Mouse (Mus musculus) heart, embryonic 15.5 days (tissue): ENCODE results near the gene Chst10. TPM values are rescaled to one million over a fixed set of nuclear protein-coding genes. Genes with fewer than 3 reads are reported as not detected.

Source experiments
- ATAC-seq: fragments of 200-750 bp; cut with Nextera tagmentation; replicated peaks from 2 replicates; pipeline ENCODE4 v1.8.0; 2017; ENCODE audit warnings: low read depth, moderate TSS enrichment; ENCODE audit not compliant: insufficient number of reproducible peaks, insufficient read depth, low FRiP score
- H3K27ac ChIP-seq: fragments of 300-500 bp; sonication (generic); 2 replicates; pipeline ENCODE4 v1.5.1; 2015; ENCODE audit warnings: mild to moderate bottlenecking, inconsistent platforms
- H3K27me3 ChIP-seq: fragments of 300-500 bp; sonication (generic); 2 replicates; pipeline ENCODE4 v1.6.1; 2015; ENCODE audit warnings: inconsistent platforms
- H3K36me3 ChIP-seq: fragments of 300-500 bp; sonication (generic); 2 replicates; pipeline ENCODE4 v1.6.1; 2015; ENCODE audit warnings: mild to moderate bottlenecking, inconsistent platforms
- H3K4me1 ChIP-seq: fragments of 300-500 bp; sonication (generic); replicated peaks from 2 replicates; pipeline ENCODE4 v1.6.1; 2015; ENCODE audit warnings: inconsistent platforms
- H3K4me2 ChIP-seq: fragments of 300-500 bp; sonication (generic); 2 replicates; pipeline ENCODE4 v1.6.1; 2015; ENCODE audit warnings: inconsistent platforms, mild to moderate bottlenecking, moderate library complexity
- H3K4me3 ChIP-seq: fragments of 300-500 bp; sonication (generic); 2 replicates; pipeline ENCODE4 v1.5.1; 2015; ENCODE audit warnings: mild to moderate bottlenecking, inconsistent platforms
- H3K9ac ChIP-seq: fragments of 300-500 bp; sonication (generic); 2 replicates; pipeline ENCODE4 v1.6.1; 2015; ENCODE audit warnings: mild to moderate bottlenecking, inconsistent platforms
- H3K9me3 ChIP-seq: fragments of 300-500 bp; sonication (generic); replicated peaks from 2 replicates; pipeline ENCODE4 v1.6.1; 2016; ENCODE audit warnings: inconsistent platforms
- WGBS: fragments of 180-500 bp; shearing (Covaris S2); methylation state at CpG from one replicate; pipeline ENCODE4 v1.1.7; 2015; ENCODE audit warnings: mixed read lengths; 5-methylcytosine and 5-hydroxymethylcytosine counted together
- polyA plus RNA-seq: library from polyadenylated mRNA; unstranded; fragments of >200 nt; fragmentation: Nextera tagmentation; extraction: Ambion mirVana; gene quantifications from 2 replicates; pipeline ENCODE4 v1.2.1, GENCODE M21; 2015

Chst10 gene
- polyA plus RNA-seq, 1 experiment from 2014 or later, result 1.6 TPM

DNA sequence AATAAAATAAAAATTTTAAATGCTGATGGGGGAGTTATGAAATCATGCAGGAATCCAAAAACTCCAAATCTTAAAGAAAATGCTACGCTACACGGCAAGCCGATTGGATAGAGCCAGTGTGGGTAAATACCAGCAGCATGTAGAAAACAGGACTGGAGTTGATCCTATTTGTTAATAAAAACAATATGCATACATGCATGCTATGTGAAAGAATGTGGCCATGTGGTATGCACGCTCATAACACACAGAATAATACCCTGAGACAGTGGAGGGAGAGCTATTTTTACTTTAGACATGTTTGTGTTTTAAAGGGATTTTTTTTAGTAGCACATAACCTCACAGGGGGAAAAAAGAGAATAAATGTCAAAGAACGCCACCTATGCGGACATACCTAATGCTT lies 9.2 kb downstream of the Chst10 start:
- WGBS, result 88% methylated on average over 6 of the region's 6 CpGs
- no peak for ATAC-seq
- H3K4me2 ChIP-seq, result no peak overlapping the region
- H3K36me3 ChIP-seq, result no peaks in the 10 kb centered on the region
- no peaks in the 10 kb centered on the region for H3K27me3 ChIP-seq
- no peak overlapping the region for H3K4me3 ChIP-seq
- H3K9ac ChIP-seq, result no peak overlapping the region
- H3K4me1 ChIP-seq, result 0 out of 2 replicates have a peak, but pooled peaks cover 2% of the 10 kb centered on the region
- H3K27ac ChIP-seq, result no peak overlapping the region
- no peaks in the 10 kb centered on the region for H3K9me3 ChIP-seq

DNA sequence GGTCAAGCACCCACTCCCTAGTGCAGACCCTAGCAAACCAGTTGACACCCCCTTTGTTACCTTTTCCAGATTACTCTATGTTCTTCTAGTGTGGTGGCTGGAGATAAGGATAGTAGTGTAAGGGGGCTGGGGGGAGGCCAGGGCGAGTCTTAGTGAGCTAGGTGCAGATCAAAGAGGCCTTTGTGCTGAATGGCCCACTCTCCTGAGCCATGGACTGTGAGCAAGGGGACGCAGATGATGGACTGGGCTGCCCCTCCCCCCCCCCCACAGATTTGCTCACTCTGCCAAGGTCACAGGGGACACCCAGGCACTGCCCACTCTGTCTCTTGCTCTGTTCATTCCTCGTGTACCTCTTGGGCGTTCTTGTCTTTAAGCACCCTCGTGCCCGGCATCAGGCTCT lies 10.9 kb downstream of the Chst10 start:
- 26% methylated on average over 6 of the region's 6 CpGs for WGBS

DNA sequence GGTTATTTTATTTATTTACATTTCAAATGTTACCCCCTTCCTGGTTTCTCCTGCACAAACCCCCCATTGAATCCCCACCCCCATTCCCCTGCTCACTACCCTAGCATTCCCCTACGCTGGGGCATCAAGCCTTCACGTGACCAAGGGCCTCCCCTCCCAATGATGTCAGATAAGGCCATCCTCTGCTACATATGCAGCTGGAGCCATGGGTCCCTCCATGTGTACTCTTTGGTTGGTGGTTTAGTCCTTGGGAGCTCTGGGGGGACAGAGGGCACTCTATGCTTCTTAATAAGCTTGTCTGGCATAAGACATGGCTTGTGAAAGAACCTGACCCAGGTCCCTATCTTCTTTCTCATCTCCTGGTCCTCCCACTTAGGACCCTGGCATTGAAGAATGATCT lies 11.4 kb downstream of the Chst10 start:
- Histone ChIP-seq H3K27me3 (no peaks in the 10 kb centered on the region), H3K36me3 (no peaks in the 10 kb centered on the region), H3K4me3 (no peak overlapping the region), H3K4me2 (no peak overlapping the region), H3K9ac (no peak overlapping the region), H3K27ac (no peak overlapping the region), H3K4me1 (0 out of 2 replicates have a peak, but pooled peaks cover 2% of the 10 kb centered on the region), H3K9me3 (no peaks in the 10 kb centered on the region)
- ATAC-seq, result no peak
- 68% methylated on average over 2 of the region's 2 CpGs for WGBS

More for the DNA sequence above, 10.9 kb downstream of the Chst10 start:
- H3K36me3 ChIP-seq, result no peaks in the 10 kb centered on the region
- H3K9ac ChIP-seq, result no peak overlapping the region
- no peaks in the 10 kb centered on the region for H3K9me3 ChIP-seq
- H3K27ac ChIP-seq, result no peak overlapping the region
- peak; percentile 12; the same call in 1 of the 2 replicates for ATAC-seq
- no peaks in the 10 kb centered on the region for H3K27me3 ChIP-seq
- no peak overlapping the region for H3K4me3 ChIP-seq
- 0 out of 2 replicates have a peak, but pooled peaks cover 2% of the 10 kb centered on the region for H3K4me1 ChIP-seq
- no peak overlapping the region for H3K4me2 ChIP-seq

DNA sequence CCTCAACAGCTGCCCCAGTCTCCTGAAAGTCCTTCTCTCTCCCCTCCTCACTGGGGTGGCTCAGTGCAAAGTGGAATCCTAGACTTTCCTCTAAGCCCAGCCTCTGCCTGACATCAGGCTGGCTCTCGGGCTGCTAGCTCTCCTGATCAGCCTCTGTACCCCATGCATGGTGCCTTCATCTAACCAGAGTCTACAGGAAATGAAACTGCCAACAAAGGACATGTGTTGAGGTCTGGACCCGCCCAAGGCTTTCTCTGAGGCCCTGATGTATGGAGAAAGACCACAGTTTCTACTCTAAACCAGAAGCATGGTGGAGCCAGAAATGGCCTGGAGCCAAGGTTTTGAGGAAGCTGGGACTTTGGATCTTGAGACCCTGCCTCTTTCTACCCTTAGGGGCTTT lies 12.0 kb downstream of the Chst10 start:
- 53% methylated on average over 2 of the region's 2 CpGs for WGBS
- H3K36me3 ChIP-seq, result no peaks in the 10 kb centered on the region
- H3K4me2 ChIP-seq, result no peak overlapping the region
- no peak for ATAC-seq
- H3K4me1 ChIP-seq, result 0 out of 2 replicates have a peak, but pooled peaks cover 2% of the 10 kb centered on the region
- H3K4me3 ChIP-seq, result no peak overlapping the region
- H3K27ac ChIP-seq, result no peak overlapping the region
- no peak overlapping the region for H3K9ac ChIP-seq
- no peaks in the 10 kb centered on the region for H3K9me3 ChIP-seq
- no peaks in the 10 kb centered on the region for H3K27me3 ChIP-seq

DNA sequence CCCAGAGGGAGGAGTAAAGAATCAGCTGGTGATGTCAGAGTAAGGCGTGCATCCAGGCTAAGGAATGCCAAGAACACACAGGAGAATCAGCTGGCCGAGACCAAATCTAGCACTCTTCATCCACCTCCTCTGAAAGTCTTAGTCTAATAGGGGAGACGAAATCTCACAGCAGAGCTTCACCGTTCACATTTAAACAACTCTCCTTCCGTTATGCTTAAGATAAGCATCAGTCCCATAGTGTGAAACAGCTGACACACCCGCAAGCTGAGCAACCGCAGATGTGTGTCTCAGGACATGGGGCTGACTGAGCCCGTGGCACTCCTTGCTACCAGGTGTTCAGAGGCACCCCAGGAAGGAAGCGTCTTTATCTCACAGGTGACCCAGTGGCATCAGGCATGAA lies 14.2 kb downstream of the Chst10 start:
- 71% methylated on average over 9 of the region's 9 CpGs for WGBS
- no peaks in the 10 kb centered on the region for H3K9me3 ChIP-seq
- no peak for ATAC-seq
- H3K36me3 ChIP-seq, result no peaks in the 10 kb centered on the region
- no peak overlapping the region for H3K4me2 ChIP-seq
- no peak overlapping the region for H3K9ac ChIP-seq
- no peaks in the 10 kb centered on the region for H3K27me3 ChIP-seq
- H3K27ac ChIP-seq, result no peak overlapping the region
- 0 out of 2 replicates have a peak, but pooled peaks cover 2% of the 10 kb centered on the region for H3K4me1 ChIP-seq
- no peak overlapping the region for H3K4me3 ChIP-seq

DNA sequence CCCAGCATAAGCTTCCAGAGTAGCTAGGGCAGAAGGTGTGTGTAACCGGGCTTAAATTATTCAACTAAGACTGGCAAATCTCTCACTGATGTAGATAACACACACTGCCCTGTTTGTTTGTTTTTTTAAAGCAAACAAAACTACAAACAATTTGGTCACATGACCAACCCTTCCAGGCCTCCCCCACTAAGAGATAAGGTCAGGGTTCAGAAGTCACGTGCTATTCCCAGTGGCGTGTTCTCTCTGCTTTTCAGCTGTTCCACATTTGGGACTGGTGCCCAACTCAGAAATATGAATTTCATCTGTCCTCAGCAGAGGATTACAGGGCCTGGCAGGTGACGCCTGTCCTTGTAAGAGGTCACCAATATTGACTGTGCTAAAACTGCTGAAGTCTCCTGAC lies 15.2 kb downstream of the Chst10 start:
- WGBS, result 72% methylated on average over 4 of the region's 4 CpGs
- Histone ChIP-seq H3K27ac (no peak overlapping the region), H3K27me3 (no peaks in the 10 kb centered on the region), H3K4me2 (no peak overlapping the region), H3K9me3 (no peaks in the 10 kb centered on the region), H3K9ac (no peak overlapping the region), H3K36me3 (no peaks in the 10 kb centered on the region), H3K4me3 (no peak overlapping the region), H3K4me1 (0 out of 2 replicates have a peak, but pooled peaks cover 2% of the 10 kb centered on the region)
- no peak; the same call in 1 of the 2 replicates for ATAC-seq

DNA sequence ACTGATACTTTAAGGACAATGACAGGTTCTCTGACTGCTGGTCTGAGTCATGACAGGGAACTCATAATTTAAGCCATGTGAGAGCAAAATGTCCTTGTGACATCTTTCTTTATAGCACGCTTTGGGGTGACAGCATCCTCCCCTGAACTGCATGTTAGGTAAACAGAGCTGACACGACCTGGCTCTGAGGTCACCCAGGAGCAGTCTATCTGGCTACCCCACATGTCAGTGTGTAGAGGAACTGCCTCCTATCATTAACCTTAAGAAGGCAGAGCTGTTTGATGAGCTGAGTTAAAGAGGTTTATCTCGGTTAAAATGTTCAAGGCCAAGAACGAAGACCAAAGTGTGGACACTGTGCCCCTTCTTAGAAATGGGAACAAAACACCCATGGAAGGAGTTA lies 16.6 kb downstream of the Chst10 start:
- no peak for ATAC-seq
- WGBS, result 64% methylated on average over 4 of the region's 4 CpGs
- no peak overlapping the region for H3K4me2 ChIP-seq
- no peak overlapping the region for H3K27ac ChIP-seq
- H3K9me3 ChIP-seq, result no peaks in the 10 kb centered on the region
- H3K36me3 ChIP-seq, result no peaks in the 10 kb centered on the region
- no peak overlapping the region for H3K4me3 ChIP-seq
- H3K9ac ChIP-seq, result no peak overlapping the region
- H3K27me3 ChIP-seq, result no peaks in the 10 kb centered on the region
- no peaks in the 10 kb centered on the region for H3K4me1 ChIP-seq

DNA sequence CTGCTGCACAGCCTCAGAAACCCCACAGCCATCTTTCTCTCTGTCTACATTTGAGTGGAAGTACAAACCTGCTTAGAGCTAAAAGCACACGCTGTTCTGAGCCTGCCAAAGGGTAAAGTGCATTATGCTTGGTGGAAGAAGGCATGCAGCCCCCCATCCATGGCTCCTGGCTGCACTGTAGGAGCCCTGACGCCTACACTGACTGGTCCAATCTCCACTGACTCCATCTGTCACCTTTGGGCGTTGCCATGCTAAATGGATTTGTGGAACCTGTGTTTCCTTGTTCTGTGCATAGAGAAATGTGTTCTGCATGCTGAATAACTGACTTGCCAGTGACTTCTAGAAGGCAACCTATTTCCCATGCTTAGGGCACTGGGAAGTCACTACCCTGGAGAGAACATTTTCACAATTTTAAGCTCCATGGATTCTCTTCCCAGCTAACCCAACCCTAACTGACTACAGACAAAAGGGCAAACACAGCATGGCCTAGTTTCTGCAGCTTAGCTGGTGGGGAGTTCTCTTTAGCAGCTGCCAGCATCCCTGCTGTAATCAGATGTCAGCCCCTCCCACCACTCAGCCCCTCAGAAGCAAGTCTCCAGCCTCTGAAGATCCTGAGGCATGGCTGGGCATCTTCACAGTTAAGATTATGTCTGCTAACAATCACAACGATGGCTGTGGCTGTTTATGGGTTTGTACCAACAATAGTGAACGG lies 21.1 kb downstream of the Chst10 start:
- no peak overlapping the region for H3K4me3 ChIP-seq
- no peaks in the 10 kb centered on the region for H3K4me1 ChIP-seq
- H3K27ac ChIP-seq, result no peak overlapping the region
- no peaks in the 10 kb centered on the region for H3K36me3 ChIP-seq
- H3K9me3 ChIP-seq, result no peaks in the 10 kb centered on the region
- H3K9ac ChIP-seq, result no peak overlapping the region
- no peaks in the 10 kb centered on the region for H3K27me3 ChIP-seq
- no peak overlapping the region for H3K4me2 ChIP-seq
- 44% methylated on average over 5 of the region's 5 CpGs for WGBS
- no peak for ATAC-seq

DNA sequence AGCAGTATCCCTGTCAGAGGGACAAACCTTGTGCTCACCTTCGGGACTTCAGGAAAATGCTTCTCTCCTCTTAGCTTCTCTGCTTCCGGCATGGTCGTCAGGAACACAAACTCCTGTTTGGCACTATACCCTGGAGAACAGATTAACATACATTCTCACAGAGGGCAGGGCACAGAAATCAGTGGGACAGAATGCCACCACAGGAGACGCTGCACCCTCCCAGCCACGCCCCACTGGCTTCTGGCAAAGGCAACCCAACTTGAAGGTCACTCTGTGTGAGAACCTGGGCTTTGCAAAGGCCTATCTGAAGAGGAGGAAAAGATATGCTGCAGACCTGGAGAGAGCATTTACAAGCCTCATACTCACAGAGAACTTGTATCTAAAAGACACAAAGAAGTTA lies 24.1 kb downstream of the Chst10 start:
- H3K4me1 ChIP-seq, result no peaks in the 10 kb centered on the region
- no peak overlapping the region for H3K4me2 ChIP-seq
- H3K9ac ChIP-seq, result no peak overlapping the region
- H3K27me3 ChIP-seq, result no peaks in the 10 kb centered on the region
- no peaks in the 10 kb centered on the region for H3K9me3 ChIP-seq
- H3K27ac ChIP-seq, result no peak overlapping the region
- H3K36me3 ChIP-seq, result no peaks in the 10 kb centered on the region
- ATAC-seq, result no peak
- H3K4me3 ChIP-seq, result no peak overlapping the region
- 70% methylated on average over 5 of the region's 5 CpGs for WGBS

DNA sequence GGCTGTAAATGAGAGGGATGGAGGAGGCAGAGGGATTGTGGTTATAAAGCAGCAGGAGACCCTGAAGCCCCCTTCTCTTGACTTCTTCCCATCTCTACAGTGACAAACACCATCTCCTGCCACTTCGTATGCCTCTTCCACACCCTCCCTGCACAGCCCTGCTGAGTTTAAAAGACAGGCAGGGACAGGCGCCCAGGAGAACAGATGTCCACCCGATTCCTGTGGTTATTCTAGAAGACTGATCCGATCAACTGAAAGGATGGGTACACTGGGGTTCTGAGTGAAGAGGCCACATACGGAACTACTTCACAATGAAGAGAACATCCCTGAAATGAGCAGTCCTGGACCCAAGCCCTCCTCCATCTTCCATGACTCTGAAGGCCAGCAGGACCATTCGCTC lies 26.1 kb downstream of the Chst10 start:
- Histone ChIP-seq H3K9me3 (no peaks in the 10 kb centered on the region), H3K27ac (no peak overlapping the region), H3K9ac (no peak overlapping the region), H3K4me1 (no peaks in the 10 kb centered on the region), H3K36me3 (no peaks in the 10 kb centered on the region), H3K27me3 (no peaks in the 10 kb centered on the region), H3K4me3 (no peak overlapping the region), H3K4me2 (no peak overlapping the region)
- 83% methylated on average over 6 of the region's 6 CpGs for WGBS
- no peak for ATAC-seq

DNA sequence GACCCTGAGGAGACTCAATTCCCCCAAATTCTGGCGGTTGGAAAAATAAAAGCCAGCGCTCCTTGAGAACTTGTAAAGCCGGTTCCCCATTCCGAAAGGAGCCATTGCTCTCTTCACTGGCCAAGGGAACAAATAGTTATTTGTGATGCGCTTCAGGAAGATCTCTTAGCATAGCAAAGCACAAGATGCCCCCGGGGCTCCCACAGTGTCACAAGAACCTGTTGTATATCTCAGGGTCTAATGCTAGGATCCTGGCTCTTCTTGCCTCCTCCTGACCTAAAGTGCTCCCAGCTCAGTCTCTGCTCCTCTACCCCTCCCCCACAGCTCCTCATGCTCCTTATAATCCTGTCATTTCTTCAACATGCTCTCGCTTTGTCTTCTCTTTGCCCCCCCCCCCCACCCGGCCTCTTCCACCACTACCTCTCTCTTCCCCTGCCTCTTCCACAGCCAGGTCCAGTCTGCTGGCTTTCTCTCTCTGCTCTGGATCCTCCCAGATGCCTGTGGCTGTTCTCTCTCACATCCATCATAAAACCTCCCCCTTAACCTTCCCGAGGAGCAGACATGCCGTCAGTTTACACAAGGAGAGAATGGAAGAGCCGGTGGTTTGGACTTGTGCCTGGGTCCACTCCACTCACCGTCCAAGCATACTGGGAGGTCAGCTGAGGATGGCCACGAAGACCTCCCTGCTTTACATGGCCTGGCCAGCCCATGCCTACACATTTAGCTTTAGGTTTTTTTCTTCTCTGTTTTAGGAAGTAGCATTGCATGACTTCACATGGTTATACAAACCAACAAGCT lies 28.4 kb downstream of the Chst10 start:
- H3K27ac ChIP-seq, result no peak overlapping the region
- no peaks in the 10 kb centered on the region for H3K27me3 ChIP-seq
- H3K4me1 ChIP-seq, result no peaks in the 10 kb centered on the region
- H3K4me2 ChIP-seq, result no peak overlapping the region
- H3K4me3 ChIP-seq, result no peak overlapping the region
- H3K9ac ChIP-seq, result no peak overlapping the region
- no peaks in the 10 kb centered on the region for H3K9me3 ChIP-seq
- WGBS, result 58% methylated on average over 13 of the region's 13 CpGs
- H3K36me3 ChIP-seq, result no peaks in the 10 kb centered on the region
- ATAC-seq, result no peak
